Mouse (Mus musculus): ENCODE measurements around the gene Mutyh.
"Not testable (repeated sequence)": the region's sequence is repeated elsewhere in the genome, so short reads cannot be mapped to it uniquely, and the experiment has no call there.

Mutyh gene

GRCm38 (mm10) chr4:116820902-116821693, 13.6 kb downstream of the Mutyh start:
- DNase-seq (ENCODE audit: low spot score), result peak; percentile 79

GRCm38 (mm10) chr4:116821694-116822016, 14.1 kb downstream of the Mutyh start, which contains the start of gene Hpdl:
Gene Hpdl (minus strand): TSS chr4:116821707.
- DNase-seq (ENCODE audit: low spot score), result no peak

GRCm38 (mm10) chr4:116824541-116825004, 17.1 kb downstream of the Mutyh start:
- peak; percentile 87 for DNase-seq (ENCODE audit: low spot score)

- peak; percentile 92 for DNase-seq (ENCODE audit: low spot score)
Measured at GRCm38 (mm10) chr4:116827819-116828218, 20.3 kb downstream of the Mutyh start.

GRCm38 (mm10) chr4:116829364-116830069, 22.0 kb downstream of the Mutyh start:
- DNase-seq (ENCODE audit: low spot score), result peak; percentile 52

GRCm38 (mm10) chr4:116830070-116830368, 22.5 kb downstream of the Mutyh start:
- peak; percentile 65 for DNase-seq (ENCODE audit: low spot score)

- peak; percentile 46 for DNase-seq (ENCODE audit: low spot score)
Measured at GRCm38 (mm10) chr4:116838999-116839398, 31.5 kb downstream of the Mutyh start.

- DNase-seq (ENCODE audit: low spot score), result not testable (repeated sequence)
Measured at GRCm38 (mm10) chr4:116840096-116840495, 32.6 kb downstream of the Mutyh start.

- no peak for DNase-seq (ENCODE audit: low spot score)
Measured at GRCm38 (mm10) chr4:116840841-116841240, 33.3 kb downstream of the Mutyh start.

GRCm38 (mm10) chr4:116844324-116844723, 36.8 kb downstream of the Mutyh start:
- no peak for DNase-seq (ENCODE audit: low spot score)

GRCm38 (mm10) chr4:116849901-116850300, 42.4 kb downstream of the Mutyh start:
- DNase-seq (ENCODE audit: low spot score), result no peak

GRCm38 (mm10) chr4:116854286-116854685, 46.8 kb downstream of the Mutyh start:
- peak; percentile 63 for DNase-seq (ENCODE audit: low spot score)

- DNase-seq (ENCODE audit: low spot score), result no peak
Measured at GRCm38 (mm10) chr4:116857203-116857602, 49.7 kb downstream of the Mutyh start.

GRCm38 (mm10) chr4:116859711-116860110, 52.2 kb downstream of the Mutyh start:
- DNase-seq (ENCODE audit: low spot score), result no peak

GRCm38 (mm10) chr4:116862023-116862422, 54.5 kb downstream of the Mutyh start:
- DNase-seq (ENCODE audit: low spot score), result no peak
